Mouse (Mus musculus): ENCODE data around the gene Lsamp. TPM values are rescaled to one million over a fixed set of nuclear protein-coding genes. Genes with fewer than 3 reads are reported as not detected.

The Lsamp gene
- polyA plus RNA-seq, 1 experiment, result not detected

- Histone ChIP-seq H3K9me3 (no peaks in the 10 kb centered on the region), H3K27me3 (replicated peaks) (no peaks in the 10 kb centered on the region), H3K4me1 (no peaks in the 10 kb centered on the region), H3K4me3 (replicated peaks) (no peak overlapping the region), H3K36me3 (replicated peaks; ENCODE audit: low read length) (no peaks in the 10 kb centered on the region)
- no peak for TF ChIP-seq GATA1 (IDR thresholded peaks at IDR 0.05; ENCODE audit: borderline replicate concordance, low read length)
- TF ChIP-seq FLI1 (IDR thresholded peaks at IDR 0.05; ENCODE audit: low read length), result no peak
Measured at GRCm38 (mm10) chr16:40059546-40059945, 75.4 kb downstream of the Lsamp start.

DNA sequence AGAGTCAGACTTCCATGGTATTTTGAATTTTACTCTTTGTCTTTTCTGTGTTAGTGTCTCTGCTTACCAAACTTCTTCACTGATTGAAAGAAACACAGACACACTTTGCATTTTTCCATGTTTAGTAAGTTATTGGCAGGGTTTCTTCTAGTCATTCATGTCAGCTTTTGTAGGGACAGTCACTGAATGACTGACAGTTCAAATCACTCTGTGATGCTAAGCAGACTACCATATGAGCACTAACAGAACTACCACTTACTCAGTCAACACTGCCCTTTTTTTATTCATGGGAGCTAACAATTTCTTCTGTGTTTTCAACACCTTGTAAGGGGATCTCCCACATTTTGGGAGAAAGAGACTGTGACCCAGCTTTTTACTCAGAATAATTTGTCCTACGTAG lies 75.8 kb downstream of the Lsamp start:
- H3K27me3 ChIP-seq (replicated peaks), result no peaks in the 10 kb centered on the region
- H3K4me3 ChIP-seq (replicated peaks), result no peak overlapping the region
- H3K4me1 ChIP-seq, result no peaks in the 10 kb centered on the region
- no peaks in the 10 kb centered on the region for H3K9me3 ChIP-seq
- no peaks in the 10 kb centered on the region for H3K36me3 ChIP-seq (replicated peaks; ENCODE audit: low read length)
- TF ChIP-seq FLI1 (IDR thresholded peaks at IDR 0.05; ENCODE audit: low read length) (no peak), GATA1 (IDR thresholded peaks at IDR 0.05; ENCODE audit: borderline replicate concordance, low read length) (no peak)

- no peaks in the 10 kb centered on the region for H3K4me1 ChIP-seq
Measured at GRCm38 (mm10) chr16:40060491-40060890, 76.3 kb downstream of the Lsamp start.

DNA sequence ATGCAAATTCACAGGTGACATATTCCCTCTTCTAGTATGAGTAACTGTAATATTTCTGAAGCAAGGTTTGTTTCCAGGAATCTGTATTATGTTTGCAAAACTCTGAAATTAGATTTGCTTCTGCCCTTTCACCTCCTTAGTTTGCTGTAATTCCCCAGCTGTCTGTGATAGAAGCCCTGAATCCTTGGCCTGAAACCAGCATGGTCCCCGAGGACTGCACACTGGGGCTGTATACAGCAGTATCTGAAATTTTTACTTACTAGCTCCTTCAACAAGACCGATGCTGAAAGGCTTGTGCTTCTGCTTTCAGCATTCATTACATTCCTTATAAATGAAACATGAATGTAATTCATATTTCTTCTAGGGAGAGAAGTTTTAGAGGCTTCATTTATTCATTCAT lies 91.4 kb downstream of the Lsamp start:
- TF ChIP-seq FLI1 (IDR thresholded peaks at IDR 0.05; ENCODE audit: low read length) (no peak), GATA1 (IDR thresholded peaks at IDR 0.05; ENCODE audit: borderline replicate concordance, low read length) (no peak)
- H3K4me3 ChIP-seq (replicated peaks), result no peak overlapping the region
- H3K36me3 ChIP-seq (replicated peaks; ENCODE audit: low read length), result no peaks in the 10 kb centered on the region
- no peaks in the 10 kb centered on the region for H3K4me1 ChIP-seq
- H3K9me3 ChIP-seq, result no peaks in the 10 kb centered on the region
- H3K27me3 ChIP-seq (replicated peaks), result no peaks in the 10 kb centered on the region

More at GRCm38 (mm10) chr16:40060491-40060890, 76.3 kb downstream of the Lsamp start:
- Histone ChIP-seq H3K36me3 (replicated peaks; ENCODE audit: low read length) (no peaks in the 10 kb centered on the region), H3K4me3 (replicated peaks) (no peak overlapping the region), H3K9me3 (no peaks in the 10 kb centered on the region), H3K27me3 (replicated peaks) (no peaks in the 10 kb centered on the region)
- TF ChIP-seq FLI1 (IDR thresholded peaks at IDR 0.05; ENCODE audit: low read length) (no peak), GATA1 (IDR thresholded peaks at IDR 0.05; ENCODE audit: borderline replicate concordance, low read length) (no peak)

- Histone ChIP-seq H3K4me3 (replicated peaks) (no peak overlapping the region), H3K4me1 (no peaks in the 10 kb centered on the region), H3K9me3 (no peaks in the 10 kb centered on the region), H3K27me3 (replicated peaks) (no peaks in the 10 kb centered on the region), H3K36me3 (replicated peaks; ENCODE audit: low read length) (no peaks in the 10 kb centered on the region)
- TF ChIP-seq GATA1 (IDR thresholded peaks at IDR 0.05; ENCODE audit: borderline replicate concordance, low read length) (no peak), FLI1 (IDR thresholded peaks at IDR 0.05; ENCODE audit: low read length) (no peak)
Measured at GRCm38 (mm10) chr16:40080224-40080623, 96.1 kb downstream of the Lsamp start.

DNA sequence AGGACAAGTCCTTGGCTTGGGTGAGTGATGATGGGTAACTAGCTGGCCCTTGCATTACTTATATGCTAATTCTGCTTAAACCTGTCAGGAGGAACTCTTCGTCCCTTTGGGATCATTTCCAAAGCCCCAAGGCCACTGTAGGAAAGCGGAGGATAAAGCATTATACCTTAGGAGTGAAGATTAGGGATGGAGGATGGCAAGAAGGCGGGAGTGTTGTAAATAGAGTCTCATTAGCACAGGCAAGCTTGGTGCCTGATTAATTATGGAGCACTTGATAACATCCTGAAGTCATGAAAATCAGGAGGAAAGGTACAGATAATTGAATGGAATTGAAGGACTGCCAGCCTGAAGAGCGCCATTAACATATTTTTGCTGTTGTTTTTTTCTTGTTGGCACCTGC lies 120.2 kb downstream of the Lsamp start:
- TF ChIP-seq GATA1 (IDR thresholded peaks at IDR 0.05; ENCODE audit: borderline replicate concordance, low read length) (no peak), FLI1 (IDR thresholded peaks at IDR 0.05; ENCODE audit: low read length) (no peak)
- Histone ChIP-seq H3K27me3 (replicated peaks) (no peaks in the 10 kb centered on the region), H3K4me1 (no peaks in the 10 kb centered on the region), H3K9me3 (no peaks in the 10 kb centered on the region), H3K4me3 (replicated peaks) (no peak overlapping the region), H3K36me3 (replicated peaks; ENCODE audit: low read length) (no peaks in the 10 kb centered on the region)

- H3K9me3 ChIP-seq, result no peaks in the 10 kb centered on the region
- no peaks in the 10 kb centered on the region for H3K4me1 ChIP-seq
- TF ChIP-seq FLI1 (IDR thresholded peaks at IDR 0.05; ENCODE audit: low read length) (no peak), GATA1 (IDR thresholded peaks at IDR 0.05; ENCODE audit: borderline replicate concordance, low read length) (no peak)
- no peak overlapping the region for H3K4me3 ChIP-seq (replicated peaks)
- no peaks in the 10 kb centered on the region for H3K27me3 ChIP-seq (replicated peaks)
- no peaks in the 10 kb centered on the region for H3K36me3 ChIP-seq (replicated peaks; ENCODE audit: low read length)
Measured at GRCm38 (mm10) chr16:40182918-40183317, 198.8 kb downstream of the Lsamp start.

- H3K4me1 ChIP-seq, result no peaks in the 10 kb centered on the region
- no peaks in the 10 kb centered on the region for H3K36me3 ChIP-seq (replicated peaks; ENCODE audit: low read length)
- no peak for TF ChIP-seq GATA1 (IDR thresholded peaks at IDR 0.05; ENCODE audit: borderline replicate concordance, low read length)
- TF ChIP-seq FLI1 (IDR thresholded peaks at IDR 0.05; ENCODE audit: low read length), result no peak
- H3K4me3 ChIP-seq (replicated peaks), result no peak overlapping the region
- no peaks in the 10 kb centered on the region for H3K9me3 ChIP-seq
- no peaks in the 10 kb centered on the region for H3K27me3 ChIP-seq (replicated peaks)
Measured at GRCm38 (mm10) chr16:40187987-40188590, 203.9 kb downstream of the Lsamp start.

- Histone ChIP-seq H3K36me3 (replicated peaks; ENCODE audit: low read length) (no peaks in the 10 kb centered on the region), H3K9me3 (no peaks in the 10 kb centered on the region), H3K27me3 (replicated peaks) (no peaks in the 10 kb centered on the region), H3K4me1 (no peaks in the 10 kb centered on the region), H3K4me3 (replicated peaks) (no peak overlapping the region)
- no peak for TF ChIP-seq GATA1 (IDR thresholded peaks at IDR 0.05; ENCODE audit: borderline replicate concordance, low read length)
- no peak for TF ChIP-seq FLI1 (IDR thresholded peaks at IDR 0.05; ENCODE audit: low read length)
Measured at GRCm38 (mm10) chr16:40194401-40194800, 210.2 kb downstream of the Lsamp start.

- Histone ChIP-seq H3K4me1 (no peaks in the 10 kb centered on the region), H3K4me3 (replicated peaks) (no peak overlapping the region), H3K9me3 (no peaks in the 10 kb centered on the region), H3K36me3 (replicated peaks; ENCODE audit: low read length) (no peaks in the 10 kb centered on the region), H3K27me3 (replicated peaks) (no peaks in the 10 kb centered on the region)
- no peak for TF ChIP-seq GATA1 (IDR thresholded peaks at IDR 0.05; ENCODE audit: borderline replicate concordance, low read length)
- no peak for TF ChIP-seq FLI1 (IDR thresholded peaks at IDR 0.05; ENCODE audit: low read length)
Measured at GRCm38 (mm10) chr16:40194839-40195238, 210.7 kb downstream of the Lsamp start.

GRCm38 (mm10) chr16:40228627-40229026 lies 244.5 kb downstream of the Lsamp start:
- TF ChIP-seq FLI1 (IDR thresholded peaks at IDR 0.05; ENCODE audit: low read length), result no peak
- no peak for TF ChIP-seq GATA1 (IDR thresholded peaks at IDR 0.05; ENCODE audit: borderline replicate concordance, low read length)

More at GRCm38 (mm10) chr16:40228627-40229026, 244.5 kb downstream of the Lsamp start:
- Histone ChIP-seq H3K27me3 (replicated peaks) (no peaks in the 10 kb centered on the region), H3K9me3 (no peaks in the 10 kb centered on the region), H3K4me3 (replicated peaks) (no peak overlapping the region), H3K4me1 (no peaks in the 10 kb centered on the region), H3K36me3 (replicated peaks; ENCODE audit: low read length) (no peaks in the 10 kb centered on the region)
